Mouse (Mus musculus) embryonic facial prominence, embryonic 14.5 days (tissue): ENCODE measurements at regions not wholly inside any gene's neighbourhood (a gene's known extent, or its start where the extent isn't known, plus 50 kb on each side); places are given as distances from the start of the nearest gene placed in this dataset.

Experiments used
- ATAC-seq: fragments of 200-750 bp; cut with Nextera tagmentation; 2 replicates; pipeline ENCODE4 v1.8.0; 2017; ENCODE audit warnings: low read depth, moderate number of reproducible peaks, moderate TSS enrichment
- DNase-seq: peaks from one replicate; pipeline ENCODE4 v3.0.0-alpha.2; 2015; ENCODE audit warnings: low spot score
- H3K27ac ChIP-seq: fragments of 300-500 bp; sonication (generic); replicated peaks from 2 replicates; pipeline ENCODE4 v1.5.1; 2014; ENCODE audit warnings: low read depth, mild to moderate bottlenecking, low read length, moderate library complexity
- H3K27me3 ChIP-seq: fragments of 300-500 bp; sonication (generic); replicated peaks from 2 replicates; pipeline ENCODE4 v1.6.1; 2014; ENCODE audit warnings: low read length; ENCODE audit not compliant: control insufficient read depth, insufficient read depth
- H3K36me3 ChIP-seq: fragments of 300-500 bp; sonication (generic); 2 replicates; pipeline ENCODE4 v1.6.1; 2014; ENCODE audit warnings: low read length, mixed read lengths; ENCODE audit not compliant: control insufficient read depth, insufficient read depth
- H3K4me1 ChIP-seq: fragments of 300-500 bp; sonication (generic); 2 replicates; pipeline ENCODE4 v1.6.1; 2014; ENCODE audit warnings: antibody characterized with exemption, low read length; ENCODE audit not compliant: control insufficient read depth, insufficient read depth
- H3K4me2 ChIP-seq: fragments of 300-500 bp; sonication (generic); 2 replicates; pipeline ENCODE4 v1.6.1; 2014; ENCODE audit warnings: low read depth, mild to moderate bottlenecking, low read length, moderate library complexity, mixed read lengths
- H3K4me3 ChIP-seq: fragments of 300-500 bp; sonication (generic); 2 replicates; pipeline ENCODE4 v1.5.1; 2014; ENCODE audit warnings: low read depth, mild to moderate bottlenecking, low read length
- H3K9ac ChIP-seq: fragments of 300-500 bp; sonication (generic); 2 replicates; pipeline ENCODE4 v1.6.1; 2014; ENCODE audit warnings: low read depth, mild to moderate bottlenecking, low read length, moderate library complexity, mixed read lengths
- H3K9me3 ChIP-seq: fragments of 300-500 bp; sonication (generic); 2 replicates; pipeline ENCODE4 v1.6.1; 2016; ENCODE audit warnings: low read length; ENCODE audit not compliant: control insufficient read depth
- WGBS: fragments of 180-500 bp; shearing (Covaris S2); extraction: QIAGEN DNeasy Blood & Tissue Kit; methylation state at CpG from one replicate; pipeline ENCODE4 v1.1.7; 2014; 5-methylcytosine and 5-hydroxymethylcytosine counted together

- peak; percentile 83 for ATAC-seq
- H3K27me3 ChIP-seq = no peaks in the 10 kb centered on the region
These were observed 486.6 kb downstream of the Ebf1 start for GRCm38 (mm10) chr11:45103498-45104336.

GRCm38 (mm10) chr11:45116702-45117101, 499.6 kb downstream of the Ebf1 start:
- no peak overlapping the region for H3K4me3 ChIP-seq
- H3K4me2 ChIP-seq = no peak overlapping the region
- peaks cover 2% of the 10 kb centered on the region; the same call in 1 of the 2 replicates for H3K4me1 ChIP-seq
- ATAC-seq (no peak), DNase-seq (no peak)
- no peak overlapping the region for H3K27ac ChIP-seq
- no peaks in the 10 kb centered on the region for H3K9me3 ChIP-seq
- no peak overlapping the region for H3K9ac ChIP-seq
- no peaks in the 10 kb centered on the region for H3K27me3 ChIP-seq
- no peaks in the 10 kb centered on the region for H3K36me3 ChIP-seq
- WGBS = 74% methylated on average over 1 of the region's 1 CpGs

More at GRCm38 (mm10) chr11:45103498-45104336, 486.6 kb downstream of the Ebf1 start:
- H3K9me3 ChIP-seq = no peaks in the 10 kb centered on the region
- H3K36me3 ChIP-seq = no peaks in the 10 kb centered on the region
- peak; percentile 84 for DNase-seq
- H3K4me3 ChIP-seq = no peak overlapping the region
- H3K27ac ChIP-seq = no peak overlapping the region; the same call in 1 of the 2 replicates
- 57% methylated on average over 12 of the region's 12 CpGs for WGBS
- peak overlapping the region; percentile 19; the same call in 1 of the 2 replicates for H3K4me2 ChIP-seq
- H3K4me1 ChIP-seq = peaks cover 3% of the 10 kb centered on the region; the same call in 1 of the 2 replicates
- H3K9ac ChIP-seq = no peak overlapping the region

- H3K27me3 ChIP-seq = no peaks in the 10 kb centered on the region
- H3K9me3 ChIP-seq = no peaks in the 10 kb centered on the region
- no peak overlapping the region for H3K4me2 ChIP-seq
- no peak overlapping the region for H3K4me3 ChIP-seq
- WGBS = 32% methylated on average over 2 of the region's 2 CpGs
- no peak overlapping the region for H3K9ac ChIP-seq
- H3K4me1 ChIP-seq = no peaks in the 10 kb centered on the region
- no peak overlapping the region for H3K27ac ChIP-seq
- ATAC-seq (no peak; the same call in 1 of the 2 replicates), DNase-seq (peak; percentile 24)
- H3K36me3 ChIP-seq = no peaks in the 10 kb centered on the region
These were observed 506.2 kb downstream of the Ebf1 start for GRCm38 (mm10) chr11:45123276-45123675.

GRCm38 (mm10) chr11:45136781-45137180, 519.7 kb downstream of the Ebf1 start:
- H3K36me3 ChIP-seq = no peaks in the 10 kb centered on the region
- no peak overlapping the region for H3K4me3 ChIP-seq
- H3K9me3 ChIP-seq = no peaks in the 10 kb centered on the region
- H3K27me3 ChIP-seq = no peaks in the 10 kb centered on the region
- ATAC-seq = peak; percentile 60; the same call in 1 of the 2 replicates
- DNase-seq = peak; percentile 84
- H3K4me1 ChIP-seq = peaks cover 25% of the 10 kb centered on the region
- H3K4me2 ChIP-seq = no peak overlapping the region
- no peak overlapping the region for H3K27ac ChIP-seq
- 24% methylated on average over 2 of the region's 2 CpGs for WGBS
- H3K9ac ChIP-seq = no peak overlapping the region

- no peaks in the 10 kb centered on the region for H3K9me3 ChIP-seq
- H3K27me3 ChIP-seq = no peaks in the 10 kb centered on the region
- H3K36me3 ChIP-seq = no peaks in the 10 kb centered on the region
- WGBS = 48% methylated on average over 4 of the region's 4 CpGs
- DNase-seq (no peak), ATAC-seq (no peak)
- no peak overlapping the region for H3K27ac ChIP-seq
- H3K4me1 ChIP-seq = peaks cover 25% of the 10 kb centered on the region
- H3K9ac ChIP-seq = no peak overlapping the region
- no peak overlapping the region for H3K4me3 ChIP-seq
- no peak overlapping the region for H3K4me2 ChIP-seq
These were observed 521.3 kb downstream of the Ebf1 start for GRCm38 (mm10) chr11:45138351-45138975.

GRCm38 (mm10) chr11:45140490-45140889, 523.4 kb downstream of the Ebf1 start:
- WGBS = 88% methylated on average over 1 of the region's 1 CpGs
- DNase-seq (no peak), ATAC-seq (no peak)
- peaks cover 25% of the 10 kb centered on the region for H3K4me1 ChIP-seq
- H3K4me3 ChIP-seq = no peak overlapping the region
- H3K27me3 ChIP-seq = no peaks in the 10 kb centered on the region
- H3K9ac ChIP-seq = no peak overlapping the region
- H3K4me2 ChIP-seq = no peak overlapping the region
- H3K36me3 ChIP-seq = no peaks in the 10 kb centered on the region
- no peaks in the 10 kb centered on the region for H3K9me3 ChIP-seq
- H3K27ac ChIP-seq = no peak overlapping the region

GRCm38 (mm10) chr11:45154070-45154469, 537.0 kb downstream of the Ebf1 start:
- Histone ChIP-seq H3K9me3 (no peaks in the 10 kb centered on the region), H3K4me1 (no peaks in the 10 kb centered on the region), H3K36me3 (no peaks in the 10 kb centered on the region), H3K27me3 (no peaks in the 10 kb centered on the region), H3K27ac (no peak overlapping the region), H3K9ac (no peak overlapping the region), H3K4me3 (no peak overlapping the region), H3K4me2 (no peak overlapping the region)
- no peak for DNase-seq
- ATAC-seq = no peak
- WGBS = 77% methylated on average over 6 of the region's 6 CpGs

- Histone ChIP-seq H3K27me3 (no peaks in the 10 kb centered on the region), H3K4me1 (no peaks in the 10 kb centered on the region), H3K4me3 (no peak overlapping the region), H3K9me3 (no peaks in the 10 kb centered on the region), H3K27ac (no peak overlapping the region), H3K9ac (no peak overlapping the region), H3K4me2 (no peak overlapping the region), H3K36me3 (no peaks in the 10 kb centered on the region)
- DNase-seq (no peak), ATAC-seq (no peak)
- WGBS = 73% methylated on average over 8 of the region's 8 CpGs
These were observed 537.4 kb downstream of the Ebf1 start for GRCm38 (mm10) chr11:45154497-45154896.
